Mouse (Mus musculus) adrenal gland, adult 2 months (tissue): Measurements from ENCODE around the gene Cxadr. TPM values are rescaled to one million over a fixed set of nuclear protein-coding genes. Genes with fewer than 3 reads are reported as not detected.

Experiments used
- DNase-seq: peaks from one replicate; pipeline ENCODE4 v3.0.0; 2021
- polyA plus RNA-seq: library from polyadenylated mRNA; depleted of rRNA; stranded (reverse); fragments of >200 nt; gene quantifications from 2 replicates; pipeline ENCODE4 v1.2.3, GENCODE M21; 2012
- total RNA-seq, 2 experiments: library from RNA; stranded (reverse); gene quantifications; 2 replicates each; pipeline ENCODE4 v1.2.3; 2021

Gene Cxadr
- total and polyA plus RNA-seq, 3 experiments, result 13.1 to 26.1 (median 23.8) TPM

- DNase-seq, result no peak
These were observed 5.3 kb downstream of the Cxadr start for GRCm38 (mm10) chr16:78306606-78307005.

- peak; percentile 15 for DNase-seq
These were observed 6.3 kb downstream of the Cxadr start for GRCm38 (mm10) chr16:78307476-78308192.

- DNase-seq, result no peak
These were observed 8.0 kb downstream of the Cxadr start for GRCm38 (mm10) chr16:78309258-78309657.

- DNase-seq, result no peak
These were observed 12.0 kb downstream of the Cxadr start for GRCm38 (mm10) chr16:78313135-78313887.

GRCm38 (mm10) chr16:78314026-78314425, 12.7 kb downstream of the Cxadr start:
- DNase-seq, result no peak

GRCm38 (mm10) chr16:78316849-78317248, 15.6 kb downstream of the Cxadr start:
- DNase-seq, result peak; percentile 64

GRCm38 (mm10) chr16:78317960-78318359, 16.7 kb downstream of the Cxadr start:
- DNase-seq, result peak; percentile 49

- DNase-seq, result no peak
These were observed 18.4 kb downstream of the Cxadr start for GRCm38 (mm10) chr16:78319711-78320110.

GRCm38 (mm10) chr16:78321559-78321958, 20.3 kb downstream of the Cxadr start:
- no peak for DNase-seq

GRCm38 (mm10) chr16:78322140-78322539, 20.9 kb downstream of the Cxadr start:
- no peak for DNase-seq

GRCm38 (mm10) chr16:78325972-78326848, 24.9 kb downstream of the Cxadr start:
- DNase-seq, result no peak

GRCm38 (mm10) chr16:78327562-78327961, 26.3 kb downstream of the Cxadr start:
- no peak for DNase-seq

GRCm38 (mm10) chr16:78327999-78328398, 26.7 kb downstream of the Cxadr start:
- no peak for DNase-seq

GRCm38 (mm10) chr16:78337226-78337625, 35.9 kb downstream of the Cxadr start:
- DNase-seq, result peak; percentile 41

GRCm38 (mm10) chr16:78341356-78341755, 40.1 kb downstream of the Cxadr start:
- no peak for DNase-seq

GRCm38 (mm10) chr16:78342767-78343166, 41.5 kb downstream of the Cxadr start:
- DNase-seq, result no peak

GRCm38 (mm10) chr16:78343792-78344191, 42.5 kb downstream of the Cxadr start:
- no peak for DNase-seq

- no peak for DNase-seq
These were observed 45.5 kb downstream of the Cxadr start for GRCm38 (mm10) chr16:78346662-78347327.

GRCm38 (mm10) chr16:78347328-78347926, 46.1 kb downstream of the Cxadr start:
- DNase-seq, result peak; percentile 22

GRCm38 (mm10) chr16:78357757-78358156, 56.5 kb downstream of the Cxadr start:
- DNase-seq, result no peak

GRCm38 (mm10) chr16:78361466-78361865, 60.2 kb downstream of the Cxadr start:
- DNase-seq, result no peak
